Comparison of ENCODE assay signal across 20 mouse cellular contexts in the genomic region with DNA sequence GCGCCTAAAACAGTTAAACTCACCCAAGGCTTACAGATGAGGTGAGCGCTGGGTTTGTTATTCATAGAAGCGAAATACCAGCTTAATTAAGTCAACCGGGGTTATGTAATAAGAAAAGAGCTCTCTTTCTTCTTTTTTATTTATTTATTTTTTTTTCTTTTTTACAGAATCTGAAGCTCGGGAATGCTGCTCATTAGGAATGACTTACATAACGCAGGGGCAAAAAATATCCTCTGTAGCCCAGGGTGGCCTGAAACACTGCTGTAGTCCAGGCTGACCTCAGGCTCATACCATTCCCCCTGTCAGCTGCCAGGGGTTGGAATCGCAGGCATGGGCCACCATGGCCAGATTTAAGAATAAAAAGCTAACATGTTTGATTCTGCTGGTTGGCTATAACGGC. TPM values are rescaled to one million over a fixed set of nuclear protein-coding genes. Genes with fewer than 3 reads are reported as not detected.
"Had no signal": no experiment of that assay in that cellular context is flagged by ENCODE, and none has a peak within 500 bp of the region (broad histone marks: within the 10 kb centered on the region; RNA-seq: fewer than 3 reads in every experiment).

No protein-coding gene starts in this region.

- DNase-seq: kidney, adult 11 months; kidney, adult 8-10 months; kidney, postnatal 10 days; kidney, postnatal 36 days; layer of hippocampus, adult 9-11 months; left cerebral cortex, postnatal 4 days; liver, embryonic 13.5 days; lung, adult 2 months; lung, postnatal 14 days; right cerebral cortex, adult 18-20 months; right cerebral cortex, postnatal 14 days; right cerebral cortex, postnatal 4 days; thymus, postnatal 25 days had no signal

- H3K27ac ChIP-seq: intestine, embryonic 15.5 days; kidney, embryonic 15.5 days; limb, embryonic 12.5 days; limb, embryonic 15.5 days; liver, embryonic 13.5 days; macrophage; midbrain, embryonic 13.5 days had no signal

- H3K4me3 ChIP-seq: intestine, embryonic 15.5 days; kidney, embryonic 15.5 days; limb, embryonic 12.5 days; limb, embryonic 15.5 days; liver, embryonic 13.5 days; midbrain, embryonic 13.5 days had no signal

- H3K4me1 ChIP-seq: intestine, embryonic 15.5 days had no signal

RNA-seq across cellular contexts. Expression of a gene that starts 5.6 kb away (rescaled TPM):
- polyA plus RNA-seq: liver, embryonic 16.5 days; macrophage had no signal
